Mouse (Mus musculus) megakaryocyte, embryonic 14.5 days (primary cell): ENCODE measurements around the gene Slc7a14.

Source experiments
- FLI1 ChIP-seq: IDR thresholded peaks from 2 replicates; pipeline ENCODE4 v1.6.1; 2012; ENCODE audit warnings: low read length, inconsistent platforms, mixed read lengths
- GATA1 ChIP-seq: IDR thresholded peaks from 3 replicates; pipeline ENCODE4 v1.6.1; 2012; ENCODE audit warnings: mixed read lengths, low read length, inconsistent platforms, borderline replicate concordance

GRCm38 (mm10) chr3:31223551-31223950 is 86.6 kb downstream of the Slc7a14 start:
- no peak for TF ChIP-seq FLI1
- TF ChIP-seq GATA1, result no peak
